Mouse (Mus musculus) ES-E14 (cell line): ENCODE measurements around the gene Tnnt2. TPM values are rescaled to one million over a fixed set of nuclear protein-coding genes. Genes with fewer than 3 reads are reported as not detected.

Experiments used
- DNase-seq: peaks from one replicate; pipeline ENCODE4 v3.0.0-alpha.2; 2013; ENCODE audit warnings: low read depth, low spot score
- H3K27ac ChIP-seq: 2 replicates; pipeline ENCODE4 v1.5.1; 2012; ENCODE audit warnings: low read depth, mild to moderate bottlenecking, low read length, moderate library complexity, mixed read lengths; ENCODE audit not compliant: poor library complexity, insufficient read depth, severe bottlenecking
- H3K36me3 ChIP-seq: 2 replicates; pipeline ENCODE4 v1.6.1; 2012; ENCODE audit warnings: mild to moderate bottlenecking, low read length, moderate library complexity, mixed read lengths; ENCODE audit not compliant: control insufficient read depth, poor library complexity, insufficient read depth, severe bottlenecking
- H3K4me1 ChIP-seq, 2 experiments: fragments of 150-350 bp in 1 of 2; sonication (generic) in 1 of 2; 2 replicates each; pipeline ENCODE4 v1.6.1; 2012; ENCODE audit warnings: low read length in 2 of 2, mild to moderate bottlenecking in 1 of 2, mixed read lengths in 1 of 2; ENCODE audit not compliant: control insufficient read depth in 2 of 2, insufficient read depth in 2 of 2, poor library complexity in 1 of 2
- H3K4me3 ChIP-seq, 2 experiments: fragments of 150-350 bp in 1 of 2; sonication (generic) in 1 of 2; 2 replicates each; pipeline ENCODE4 v1.5.1; 2012; ENCODE audit warnings: low read length in 2 of 2, low read depth in 1 of 2, mild to moderate bottlenecking in 1 of 2, mixed read lengths in 1 of 2; ENCODE audit not compliant: insufficient read depth in 1 of 2, poor library complexity in 1 of 2, severe bottlenecking in 1 of 2
- H3K9ac ChIP-seq: 2 replicates; pipeline ENCODE4 v1.6.1; 2012; ENCODE audit warnings: low read depth, mild to moderate bottlenecking, low read length, mixed read lengths; ENCODE audit not compliant: poor library complexity, insufficient read depth, severe bottlenecking
- H3K9me3 ChIP-seq: fragments of 150-350 bp; sonication (generic); 2 replicates; pipeline ENCODE4 v1.6.1; 2012; ENCODE audit warnings: low read depth, mild to moderate bottlenecking, low read length; ENCODE audit not compliant: control insufficient read depth, insufficient read depth
- CHD2 ChIP-seq: IDR thresholded peaks from 2 replicates; pipeline ENCODE4 v1.6.1; 2014; ENCODE audit warnings: mild to moderate bottlenecking, low read depth, low read length, inconsistent platforms
- HCFC1 ChIP-seq: IDR thresholded peaks from 2 replicates; pipeline ENCODE4 v1.6.1; 2012; ENCODE audit warnings: low read length, inconsistent platforms, borderline replicate concordance; ENCODE audit not compliant: insufficient read depth
- MAFK ChIP-seq: IDR thresholded peaks from 2 replicates; pipeline ENCODE4 v1.6.1; 2014; ENCODE audit warnings: mild to moderate bottlenecking, low read depth, low read length, inconsistent platforms; ENCODE audit not compliant: insufficient read depth
- ZC3H11A ChIP-seq: IDR thresholded peaks from 2 replicates; pipeline ENCODE4 v1.6.1; 2012; ENCODE audit warnings: low read depth, mild to moderate bottlenecking, inconsistent platforms, low read length, borderline replicate concordance
- ZNF384 ChIP-seq: IDR thresholded peaks from 2 replicates; pipeline ENCODE4 v1.6.1; 2012; ENCODE audit warnings: low read depth, low read length, inconsistent platforms
- in situ Hi-C, 2 experiments: fragments of 600-800 bp; cut with MboI; formaldehyde crosslinking; loops; one replicate each; pipeline ENCODE4 v1.15.1; 2025; ENCODE audit warnings: low sequenced_read_pairs in 2 of 2, inconsistent platforms in 1 of 2; ENCODE audit not compliant: unreplicated experiment in 2 of 2
- total RNA-seq: library from RNA; depleted of rRNA; stranded (reverse); fragments of 300-350 nt; gene quantifications from 2 replicates; pipeline ENCODE4 v1.2.3, GENCODE M21; 2012

Tnnt2 gene
- total RNA-seq, 1 experiment, result 2.5 TPM

DNA sequence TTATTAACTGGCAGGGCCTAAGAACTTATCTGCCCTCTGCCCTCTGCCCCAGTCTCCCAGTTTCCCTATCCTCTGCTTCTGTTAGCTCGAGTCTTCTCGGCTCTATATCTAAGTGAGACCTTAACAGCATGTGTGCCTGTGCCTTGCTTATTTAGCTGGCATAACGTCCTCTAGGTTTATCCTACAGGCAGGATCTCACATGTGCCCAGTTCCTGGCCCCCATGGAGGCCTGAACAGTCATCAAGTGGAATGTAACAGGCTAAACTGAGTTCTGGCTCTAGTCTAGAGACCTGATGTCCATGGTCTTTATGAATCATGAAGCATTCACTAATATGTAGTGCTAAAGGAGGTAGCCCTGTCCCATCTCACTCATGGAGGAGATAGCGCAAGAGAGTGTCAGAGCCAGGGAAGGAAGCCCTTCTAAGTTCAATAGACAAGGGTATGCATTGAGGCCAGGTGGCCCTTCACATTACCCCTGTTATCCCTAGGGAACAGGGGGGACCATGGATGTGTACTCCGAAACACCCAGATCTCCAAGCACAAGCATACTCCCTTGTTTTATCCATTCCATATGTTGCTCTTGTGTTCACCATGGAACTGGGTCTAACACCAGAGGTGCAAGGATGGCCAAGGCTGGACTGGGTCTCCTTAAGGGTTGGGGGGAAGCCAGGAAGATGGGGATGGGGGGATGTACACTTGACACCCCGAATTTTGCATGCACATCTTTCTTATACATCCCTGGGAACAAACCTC is 18.6 kb downstream of the Tnnt2 start:
- Histone ChIP-seq H3K9me3 (no peaks in the 10 kb centered on the region), H3K27ac (no peak overlapping the region), H3K4me1 (peaks cover 2 to 14% of the 10 kb centered on the region in 2 experiments; a peak in 2 of 4 replicates), H3K4me3 (no peak overlapping the region), H3K36me3 (no peaks in the 10 kb centered on the region), H3K9ac (no peak overlapping the region)
- TF ChIP-seq ZC3H11A, result no peak
- no peak for TF ChIP-seq HCFC1
- no peak for TF ChIP-seq CHD2
- no peak for TF ChIP-seq ZNF384
- no peak for TF ChIP-seq MAFK
- in situ Hi-C loops, result no loop called here
- no peak for DNase-seq

DNA sequence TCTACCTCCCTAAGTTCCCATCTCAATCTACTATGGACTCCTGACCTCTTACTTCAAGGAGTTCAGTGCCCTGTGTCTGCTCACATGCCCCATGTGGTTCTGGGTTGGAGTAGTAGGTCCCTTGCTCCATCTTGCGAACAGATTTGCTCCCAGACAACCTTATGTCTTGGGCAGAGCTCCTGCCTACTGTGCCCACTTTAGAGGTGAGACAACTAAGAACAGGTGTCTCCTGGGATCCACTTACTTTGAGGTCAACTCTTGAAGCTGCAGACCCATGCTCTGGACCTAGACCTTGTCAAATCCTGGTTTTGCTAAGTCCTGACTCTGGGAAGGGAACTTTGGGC is 19.2 kb downstream of the Tnnt2 start:
- in situ Hi-C loops, result no loop called here
- no peaks in the 10 kb centered on the region for H3K36me3 ChIP-seq
- H3K4me3 ChIP-seq, result no peak overlapping the region
- no peak overlapping the region for H3K27ac ChIP-seq
- H3K4me1 ChIP-seq, result peaks cover 2 to 14% of the 10 kb centered on the region in 2 experiments; a peak in 2 of 4 replicates
- no peak overlapping the region for H3K9ac ChIP-seq
- no peaks in the 10 kb centered on the region for H3K9me3 ChIP-seq
- DNase-seq, result no peak
- TF ChIP-seq ZNF384 (no peak), CHD2 (no peak), HCFC1 (no peak), ZC3H11A (no peak), MAFK (no peak)

DNA sequence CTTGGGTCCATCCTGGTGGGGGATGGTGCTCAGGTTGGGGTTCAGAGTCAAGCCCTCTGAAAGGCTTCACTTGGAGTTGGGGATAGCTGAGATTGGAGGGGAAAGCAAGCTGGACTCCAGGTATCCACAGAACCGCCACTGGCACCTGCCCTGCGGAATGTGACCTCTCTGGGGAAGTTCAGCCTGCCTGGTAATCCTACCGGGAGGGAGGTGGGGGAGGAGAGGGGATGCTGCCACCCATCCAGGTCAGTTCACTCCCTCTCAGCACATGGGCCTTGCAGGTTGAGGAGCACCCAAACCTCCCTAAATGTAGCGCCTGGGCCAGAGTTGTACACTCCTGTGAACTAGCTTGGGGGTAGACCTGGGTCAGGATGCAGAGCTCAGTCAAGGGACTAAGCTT is 19.9 kb downstream of the Tnnt2 start:
- in situ Hi-C loops, result no loop called here
- TF ChIP-seq ZC3H11A (no peak), HCFC1 (no peak), ZNF384 (no peak), MAFK (no peak), CHD2 (no peak)

DNA sequence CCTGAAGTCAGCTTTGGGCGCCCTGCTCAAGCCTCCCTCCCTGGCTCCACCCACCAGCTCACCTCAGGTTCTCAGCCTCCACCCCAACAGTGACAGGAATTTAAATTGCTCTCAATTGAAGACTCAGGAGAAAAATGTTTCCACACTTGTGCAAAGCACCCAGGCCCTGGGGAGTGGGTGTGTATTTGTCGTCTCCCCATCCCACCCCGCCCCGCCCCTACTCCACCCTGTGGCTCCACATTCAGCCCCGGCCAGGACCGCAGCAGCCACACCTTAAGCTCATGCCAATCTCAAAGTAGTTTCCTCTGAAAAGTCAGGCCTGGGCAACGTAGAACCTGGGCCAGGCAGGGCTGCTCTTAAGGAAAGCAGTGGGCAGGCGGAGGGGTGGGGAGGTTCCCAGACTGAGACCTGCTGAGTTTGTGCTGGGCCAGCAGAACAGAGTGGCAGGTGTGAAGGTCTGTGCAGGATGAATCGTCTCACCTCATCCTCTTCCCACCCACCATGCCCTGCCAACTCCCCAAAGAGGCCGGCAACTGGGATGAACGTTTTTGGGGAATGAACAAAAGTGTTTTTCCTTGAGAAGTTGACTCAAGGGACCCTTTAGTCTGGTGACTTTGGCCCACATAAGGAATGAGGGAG is 21.1 kb downstream of the Tnnt2 start:
- no peak overlapping the region for H3K4me3 ChIP-seq
- no peak overlapping the region for H3K27ac ChIP-seq
- TF ChIP-seq HCFC1, result no peak
- TF ChIP-seq CHD2, result no peak
- TF ChIP-seq ZC3H11A, result no peak
- TF ChIP-seq ZNF384, result no peak
- no peak for TF ChIP-seq MAFK
- peak; percentile 31 for DNase-seq
- H3K9ac ChIP-seq, result no peak overlapping the region
- H3K36me3 ChIP-seq, result no peaks in the 10 kb centered on the region
- peaks cover 2 to 14% of the 10 kb centered on the region in 2 experiments; a peak in 2 of 4 replicates for H3K4me1 ChIP-seq
- no peaks in the 10 kb centered on the region for H3K9me3 ChIP-seq
- in situ Hi-C loops, result no loop called here

More for the DNA sequence above, 19.9 kb downstream of the Tnnt2 start:
- no peak overlapping the region for H3K9ac ChIP-seq
- DNase-seq, result no peak
- no peaks in the 10 kb centered on the region for H3K9me3 ChIP-seq
- no peak overlapping the region for H3K4me3 ChIP-seq
- H3K27ac ChIP-seq, result no peak overlapping the region; the same call in 1 of the 2 replicates
- H3K4me1 ChIP-seq, result peaks cover 2 to 14% of the 10 kb centered on the region in 2 experiments; a peak in 2 of 4 replicates
- H3K36me3 ChIP-seq, result no peaks in the 10 kb centered on the region
